Mouse (Mus musculus) skeletal muscle tissue, adult 2 months (tissue): ENCODE results near the gene Crybb2.
A peak's percentile ranks its signal among the peaks of the same experiment; 100 is the strongest.

Source experiments
- DNase-seq: peaks from one replicate; pipeline ENCODE4 v3.0.0-alpha.2; 2012; ENCODE audit warnings: low read depth, low spot score

Crybb2 gene

DNA sequence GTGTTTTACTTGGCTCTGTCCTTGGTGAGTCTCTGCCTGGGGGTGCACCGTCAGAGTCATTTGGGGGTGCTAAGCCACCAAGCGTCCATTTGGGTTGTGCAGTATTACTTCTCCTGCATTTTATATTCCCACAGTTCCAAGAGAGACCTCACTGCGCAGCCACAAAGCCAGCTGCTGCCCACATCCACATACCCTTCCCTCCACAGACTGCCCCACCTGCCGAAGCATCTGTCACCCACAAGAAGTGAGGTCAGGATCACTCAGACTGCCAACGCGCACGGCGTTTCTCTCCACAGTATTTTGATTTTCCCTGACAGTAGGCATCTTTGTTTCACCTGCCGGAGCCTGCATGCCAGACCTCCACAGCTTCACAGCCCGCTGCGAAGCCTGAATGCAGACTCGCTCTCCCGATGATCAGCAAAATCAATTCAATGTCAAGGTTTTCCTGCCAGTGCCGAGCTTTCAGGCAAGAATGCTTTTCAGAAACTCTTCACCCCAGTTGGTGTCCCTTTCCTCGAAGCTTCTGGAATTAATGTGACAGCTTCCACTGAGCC is 38.6 kb downstream of the Crybb2 start:
- no peak for DNase-seq

DNA sequence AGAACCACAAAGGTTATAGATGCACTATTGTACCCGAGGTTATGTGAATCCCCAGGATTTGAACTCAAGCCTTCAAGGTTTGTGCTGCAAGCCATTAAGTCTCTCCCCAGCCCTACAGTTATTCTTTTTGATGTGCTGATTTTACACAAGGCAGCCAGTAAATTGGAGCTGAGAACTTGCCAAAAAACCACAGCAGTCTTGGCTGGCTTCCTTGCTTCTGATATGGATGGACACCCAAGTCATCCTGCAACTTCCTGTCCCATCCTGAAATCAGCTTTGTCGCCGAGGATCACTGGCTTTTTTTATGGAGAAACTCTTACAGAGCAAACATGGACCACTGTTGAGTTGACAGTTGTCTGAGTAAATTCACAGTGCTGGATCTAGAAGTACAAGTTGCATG is 39.8 kb downstream of the Crybb2 start:
- no peak for DNase-seq

- no peak for DNase-seq
These were observed 43.2 kb downstream of the Crybb2 start for GRCm38 (mm10) chr5:113026706-113027105.

DNA sequence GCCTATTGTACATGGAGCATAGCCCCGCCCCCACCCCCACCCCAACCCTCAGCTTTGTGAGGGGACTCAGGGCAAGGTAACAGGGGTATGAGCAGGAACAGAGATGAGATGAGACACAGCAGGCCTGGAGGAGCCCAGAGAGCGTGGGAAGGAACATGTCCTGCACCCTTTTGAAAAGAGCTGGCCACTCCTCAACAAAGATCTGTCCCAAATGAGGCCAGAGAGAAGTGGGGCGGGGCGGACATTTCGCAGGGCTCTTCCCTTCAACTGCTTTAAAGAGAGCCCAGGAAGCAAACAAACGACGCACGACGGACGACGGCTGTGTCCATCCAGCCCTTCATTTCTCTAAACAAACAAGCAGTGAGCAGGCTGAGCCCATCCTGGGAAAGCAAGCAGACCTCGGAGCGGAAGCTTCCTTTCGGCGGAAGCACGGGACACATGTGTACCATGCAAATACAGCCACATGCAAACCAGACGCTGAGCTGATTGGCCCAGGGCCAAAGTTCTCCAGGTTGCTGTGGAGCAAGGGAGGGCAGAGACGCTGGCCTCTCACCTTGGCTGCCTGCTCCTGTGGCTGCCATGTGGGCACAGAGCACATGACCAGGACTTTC is 45.7 kb downstream of the Crybb2 start:
- peak; percentile 36 for DNase-seq

DNA sequence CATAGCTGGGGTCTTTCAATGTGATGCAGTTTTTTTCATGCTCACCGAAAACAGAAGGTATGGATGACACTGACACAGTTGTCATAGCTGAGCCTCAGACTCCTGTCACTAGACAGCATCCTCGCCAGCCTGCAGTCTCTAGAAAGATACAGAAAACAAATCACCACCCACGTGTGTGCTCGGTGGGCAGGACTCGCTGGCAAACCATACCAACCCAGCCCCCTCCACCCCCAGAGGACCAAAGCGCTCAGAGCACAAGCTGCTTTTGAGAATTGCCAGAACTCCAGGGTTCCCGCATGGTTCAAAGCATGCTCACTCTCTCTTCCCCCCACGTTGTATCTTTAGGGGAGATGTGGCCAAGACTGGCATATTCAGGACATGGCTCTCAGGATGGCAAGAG is 51.7 kb downstream of the Crybb2 start:
- DNase-seq, result no peak

- DNase-seq, result no peak
These were observed 52.9 kb downstream of the Crybb2 start for GRCm38 (mm10) chr5:113017004-113017403.

- DNase-seq, result no peak
These were observed 54.5 kb downstream of the Crybb2 start, which contains the start of gene Grk3 for GRCm38 (mm10) chr5:113015236-113016061. Gene Grk3 (minus strand): TSS chr5:113015791.

- DNase-seq, result peak; percentile 57
These were observed 55.1 kb downstream of the Crybb2 start for GRCm38 (mm10) chr5:113014808-113015235.

DNA sequence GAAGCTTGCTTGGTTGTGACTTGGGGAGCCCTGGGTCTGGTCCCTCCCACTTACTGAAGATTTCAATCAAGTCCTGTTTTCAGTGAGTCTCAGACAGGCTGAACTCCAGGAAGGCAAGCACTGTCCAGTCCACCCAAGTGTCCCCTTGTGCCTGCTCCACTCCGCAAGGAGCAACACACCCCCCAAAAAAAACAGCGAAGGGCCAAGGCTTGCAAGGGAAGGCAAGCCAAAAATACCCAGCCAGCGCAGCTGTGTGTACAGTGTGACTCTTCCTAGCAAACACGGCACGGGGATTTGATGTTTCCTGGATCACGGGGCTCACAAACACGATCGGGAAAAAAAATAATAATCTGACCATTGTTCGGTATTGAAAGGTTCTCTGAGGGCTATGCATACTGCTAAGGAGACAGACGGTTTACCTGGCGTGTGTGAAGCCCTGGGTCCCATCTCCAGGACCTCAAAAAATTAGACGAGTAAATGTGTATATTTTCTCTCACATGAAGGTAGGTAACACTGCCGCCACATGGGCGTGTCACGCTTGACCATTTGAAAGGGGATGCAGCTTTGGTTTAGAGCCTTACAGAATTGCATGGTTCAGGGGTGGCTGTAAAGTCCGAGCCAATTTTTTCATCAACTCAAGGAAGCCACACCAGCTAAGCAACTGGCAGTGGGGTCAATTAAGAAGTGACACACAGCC is 55.7 kb downstream of the Crybb2 start:
- no peak for DNase-seq

GRCm38 (mm10) chr5:113011926-113012325 is 58.0 kb downstream of the Crybb2 start:
- no peak for DNase-seq

DNA sequence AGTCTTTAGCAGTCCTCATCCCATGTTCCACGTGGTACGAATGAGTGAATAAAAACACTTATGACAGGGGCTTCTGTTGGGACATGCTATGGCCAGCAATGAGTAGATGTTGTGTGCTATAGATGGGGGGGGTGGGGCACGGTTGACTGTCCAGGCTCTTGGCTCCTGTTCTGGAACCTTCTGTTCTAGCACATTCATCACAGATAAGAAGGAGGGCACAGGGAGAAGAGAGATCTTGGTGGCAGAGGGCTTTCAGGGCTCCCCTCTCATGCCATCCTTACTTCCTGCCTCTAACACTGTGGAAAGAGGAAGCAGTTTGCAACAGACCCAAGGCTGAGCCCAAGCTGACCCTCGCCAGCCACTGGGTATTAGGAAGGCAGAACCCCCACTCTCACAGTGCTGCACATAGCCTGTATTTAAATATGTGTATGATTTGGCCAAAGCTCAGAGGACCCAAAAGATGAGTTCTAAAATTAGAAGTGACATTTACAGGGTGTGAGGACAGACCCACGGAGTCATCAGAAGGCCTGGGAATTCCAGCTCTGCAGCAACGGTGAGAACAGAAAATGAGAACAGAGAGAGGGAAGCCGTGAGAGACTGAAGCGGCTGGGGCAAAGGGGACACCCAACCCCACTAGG is 60.6 kb downstream of the Crybb2 start:
- DNase-seq, result no peak

GRCm38 (mm10) chr5:113008496-113008895 is 61.4 kb downstream of the Crybb2 start:
- DNase-seq, result no peak
